Mouse (Mus musculus) cerebellum, adult 9-10 months (tissue): ENCODE data around the gene Ces4a.
A peak's percentile ranks its signal among the peaks of the same experiment; 100 is the strongest.
"Not testable (repeated sequence)": the region's sequence is repeated elsewhere in the genome, so short reads cannot be mapped to it uniquely, and the experiment has no call there.

Experiments
- DNase-seq: peaks from one replicate; pipeline ENCODE4 v3.0.0; 2022

Ces4a gene

GRCm38 (mm10) chr8:105131509-105131908, at the start of gene Ces4a:
Gene Ces4a, plus strand, starts transcription at chr8:105131800.
- DNase-seq, result no peak

GRCm38 (mm10) chr8:105083449-105084050, 48.0 kb upstream of the Ces4a start, which contains the start of gene Ces3b:
Gene Ces3b, plus strand, starts transcription at chr8:105083753.
- DNase-seq, result no peak

GRCm38 (mm10) chr8:105088166-105088565, 43.4 kb upstream of the Ces4a start:
- not testable (repeated sequence) for DNase-seq

- no peak for DNase-seq
Observed at GRCm38 (mm10) chr8:105088581-105088980, 43.0 kb upstream of the Ces4a start.

GRCm38 (mm10) chr8:105093992-105094391, 37.6 kb upstream of the Ces4a start:
- no peak for DNase-seq

- not testable (repeated sequence) for DNase-seq
Observed at GRCm38 (mm10) chr8:105102101-105102785, 29.4 kb upstream of the Ces4a start.

GRCm38 (mm10) chr8:105103701-105104100, 27.9 kb upstream of the Ces4a start:
- not testable (repeated sequence) for DNase-seq

GRCm38 (mm10) chr8:105104220-105104619, 27.4 kb upstream of the Ces4a start:
- DNase-seq, result no peak

- DNase-seq, result no peak
Observed at GRCm38 (mm10) chr8:105129864-105130263, 1.7 kb upstream of the Ces4a start.

- peak; percentile 53 for DNase-seq
Observed at GRCm38 (mm10) chr8:105138423-105138822, 6.8 kb downstream of the Ces4a start.

- DNase-seq, result no peak
Observed at GRCm38 (mm10) chr8:105142395-105142794, 10.8 kb downstream of the Ces4a start.

GRCm38 (mm10) chr8:105151654-105152053, 20.1 kb downstream of the Ces4a start:
- no peak for DNase-seq

GRCm38 (mm10) chr8:105152623-105153398, 21.2 kb downstream of the Ces4a start:
- DNase-seq, result peak; percentile 61

- no peak for DNase-seq
Observed at GRCm38 (mm10) chr8:105154316-105154715, 22.7 kb downstream of the Ces4a start.

- DNase-seq, result no peak
Observed at GRCm38 (mm10) chr8:105155091-105155745, 23.6 kb downstream of the Ces4a start.

- DNase-seq, result peak; percentile 20
Observed at GRCm38 (mm10) chr8:105157555-105157954, 26.0 kb downstream of the Ces4a start.

- no peak for DNase-seq
Observed at GRCm38 (mm10) chr8:105158084-105158483, 26.5 kb downstream of the Ces4a start.

- DNase-seq, result no peak
Observed at GRCm38 (mm10) chr8:105161121-105161652, 29.6 kb downstream of the Ces4a start.

GRCm38 (mm10) chr8:105164272-105164902, 32.8 kb downstream of the Ces4a start:
- DNase-seq, result no peak

- DNase-seq, result no peak
Observed at GRCm38 (mm10) chr8:105165191-105165590, 33.6 kb downstream of the Ces4a start.

GRCm38 (mm10) chr8:105167116-105167515, 35.5 kb downstream of the Ces4a start:
- no peak for DNase-seq

- peak; percentile 12 for DNase-seq
Observed at GRCm38 (mm10) chr8:105169582-105169981, 38.0 kb downstream of the Ces4a start.
